10 mouse cellular contexts compared by ENCODE assay signal in the genomic region with DNA sequence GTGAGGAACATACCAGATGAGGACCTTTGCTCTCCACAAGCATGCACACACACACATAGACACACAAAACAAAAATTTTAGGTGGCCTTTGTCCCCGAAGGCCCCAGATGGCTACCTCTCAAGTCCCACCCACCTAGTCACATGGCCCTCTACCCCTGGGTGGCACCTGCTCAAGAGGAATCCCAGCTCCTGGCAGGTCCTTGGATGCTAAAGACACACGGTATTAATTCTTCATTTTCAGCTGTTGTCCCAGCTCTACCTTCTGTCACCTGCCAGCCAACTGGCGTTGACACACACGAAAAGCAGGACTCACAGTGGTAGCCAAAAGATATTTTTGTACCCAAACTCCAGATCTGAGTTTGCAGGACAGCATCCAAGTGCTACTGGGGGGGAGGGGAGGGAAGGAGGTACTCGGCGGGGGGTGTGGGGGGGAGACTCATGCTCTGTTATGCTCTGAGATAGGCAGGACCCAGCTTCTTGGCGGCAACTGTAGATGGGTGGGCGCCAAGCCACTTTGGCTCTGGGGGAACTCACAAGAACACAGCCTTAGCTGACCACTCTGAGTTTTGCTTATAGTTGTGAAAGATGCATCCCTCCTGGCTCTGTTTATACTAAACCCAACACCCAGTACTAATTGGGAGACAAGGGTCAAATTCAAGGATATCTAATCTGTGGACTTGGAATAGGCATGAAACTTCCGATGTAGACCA. TPM values are rescaled to one million over a fixed set of nuclear protein-coding genes. Genes with fewer than 3 reads are reported as not detected.
DNase-seq lines count a peak whose midpoint lies in the region; ATAC-seq and TF ChIP-seq lines count a peak whose summit lies in the region.
"Had no signal": no experiment of that assay in that cellular context is flagged by ENCODE, and none has a peak within 500 bp of the region (broad histone marks: within the 10 kb centered on the region; RNA-seq: fewer than 3 reads in every experiment).

No protein-coding gene starts in this region.

- no peak overlapping the region for H3K4me3 ChIP-seq in heart, embryonic 12.5 days
- H3K4me3 ChIP-seq in E14TG2a.4 (replicated peaks; ENCODE audit: low read length) (peak overlapping the region; percentile 37; the same call in 1 of the 2 replicates), ES-E14 (ENCODE audit: insufficient read depth in 1 of 2, low read depth in 1 of 2, low read length in 2 of 2, poor library complexity in 1 of 2, severe bottlenecking in 1 of 2) (no peak overlapping the region)
- H3K4me3 ChIP-seq: forebrain, embryonic 13.5 days; hindbrain, embryonic 13.5 days; midbrain, embryonic 10.5 days had no signal

- no peaks in the 10 kb centered on the region for H3K9me3 ChIP-seq in heart, embryonic 12.5 days (replicated peaks)
- H3K9me3 ChIP-seq in E14TG2a.4 (ENCODE audit: low read length): no peaks in the 10 kb centered on the region
- no peaks in the 10 kb centered on the region for H3K9me3 ChIP-seq in ES-E14 (ENCODE audit: control insufficient read depth, insufficient read depth, low read depth, low read length)
- H3K9me3 ChIP-seq: hindbrain, embryonic 13.5 days had no signal

- in situ Hi-C loops in ES-E14 (cut with MboI; ENCODE audit: low sequenced_read_pairs in 2 of 2, unreplicated experiment in 2 of 2): no loop called here

- H3K27ac ChIP-seq in heart, embryonic 12.5 days (ENCODE audit: poor library complexity, severe bottlenecking): peak overlapping the region; percentile 54
- H3K27ac ChIP-seq in ES-E14 (ENCODE audit: insufficient read depth, low read depth, low read length, poor library complexity, severe bottlenecking): peak overlapping the region; percentile 27; the same call in 1 of the 2 replicates
- H3K27ac ChIP-seq: forebrain, embryonic 13.5 days; hindbrain, embryonic 13.5 days; midbrain, embryonic 10.5 days had no signal

- H3K27me3 ChIP-seq in heart, embryonic 12.5 days (replicated peaks): no peaks in the 10 kb centered on the region
- H3K27me3 ChIP-seq in E14TG2a.4 (ENCODE audit: insufficient read depth, low read length): no peaks in the 10 kb centered on the region
- H3K27me3 ChIP-seq: forebrain, embryonic 13.5 days; hindbrain, embryonic 13.5 days had no signal

- TF ChIP-seq CTCF in E14TG2a.4 (conservative IDR thresholded peaks at IDR 0.05; ENCODE audit: low read length): no peak

- DNase-seq in heart, adult 18-20 months: no peak
- no peak for DNase-seq in ES-E14 (ENCODE audit: low read depth, low spot score)
- peak; percentile 63 for DNase-seq in gastrocnemius, postnatal 25 days
- DNase-seq in adrenal gland, adult 8-10 months: no peak

- no peaks in the 10 kb centered on the region for H3K36me3 ChIP-seq in heart, embryonic 12.5 days
- H3K36me3 ChIP-seq in E14TG2a.4 (ENCODE audit: insufficient read depth, low read length): no peaks in the 10 kb centered on the region
- no peaks in the 10 kb centered on the region for H3K36me3 ChIP-seq in ES-E14 (ENCODE audit: control insufficient read depth, insufficient read depth, low read length, poor library complexity, severe bottlenecking)
- H3K36me3 ChIP-seq: hindbrain, embryonic 13.5 days; midbrain, embryonic 10.5 days had no signal

- WGBS in heart, embryonic 12.5 days: 55% methylated on average over 9 of the region's 9 CpGs

- 0 out of 2 replicates have a peak overlapping the region, but pooled peaks have one; percentile 20 for H3K9ac ChIP-seq in heart, embryonic 12.5 days
- no peak overlapping the region; the same call in 1 of the 2 replicates for H3K9ac ChIP-seq in ES-E14 (ENCODE audit: insufficient read depth, low read depth, low read length, poor library complexity, severe bottlenecking)
- H3K9ac ChIP-seq: forebrain, embryonic 13.5 days; hindbrain, embryonic 13.5 days had no signal

- H3K4me1 ChIP-seq in heart, embryonic 12.5 days (replicated peaks): peaks cover 69% of the 10 kb centered on the region
- H3K4me1 ChIP-seq in E14TG2a.4 (replicated peaks; ENCODE audit: low read depth, low read length) (peaks cover 80% of the 10 kb centered on the region), ES-E14 (ENCODE audit: control insufficient read depth in 2 of 2, insufficient read depth in 2 of 2, low read length in 2 of 2, poor library complexity in 1 of 2) (peaks cover 9 to 34% of the 10 kb centered on the region in 2 experiments)

- no peak for ATAC-seq in heart, embryonic 12.5 days (ENCODE audit: insufficient number of reproducible peaks, low FRiP score)
- no peak for ATAC-seq in monocyte, adult 5-6 weeks (replicated peaks; ENCODE audit: insufficient number of reproducible peaks, low FRiP score, low TSS enrichment, poor library complexity, severe bottlenecking)
- ATAC-seq: forebrain, embryonic 13.5 days had no signal

- no peak overlapping the region for H3K4me2 ChIP-seq in heart, embryonic 12.5 days
- H3K4me2 ChIP-seq: forebrain, embryonic 13.5 days; hindbrain, embryonic 13.5 days had no signal

TF ChIP-seq in ES-E14, 5 proteins besides CTCF, POLR2A, EP300 and RAD21:
- no peak for TF ChIP-seq MAFK (IDR thresholded peaks at IDR 0.05; ENCODE audit: insufficient read depth, low read depth, low read length)
- TF ChIP-seq CHD2 (IDR thresholded peaks at IDR 0.05; ENCODE audit: low read depth, low read length): no peak
- TF ChIP-seq ZNF384 (IDR thresholded peaks at IDR 0.05; ENCODE audit: low read depth, low read length): no peak
- no peak for TF ChIP-seq HCFC1 (IDR thresholded peaks at IDR 0.05; ENCODE audit: borderline replicate concordance, insufficient read depth, low read length)
- TF ChIP-seq ZC3H11A (IDR thresholded peaks at IDR 0.05; ENCODE audit: borderline replicate concordance, low read depth, low read length): no peak

RNA-seq across cellular contexts. Expression of gene Pim1, which starts 35.0 kb away (rescaled TPM):
- polyA plus RNA-seq in heart, embryonic 12.5 days (2016; fragmentation: Nextera tagmentation; extraction: Ambion mirVana): 25.1 and 27.0 TPM in 2 replicates
- total RNA-seq in heart, adult 18-20 months (2021): 10 to 100 TPM; 12.7 to 21.2 TPM
- 75.3 and 82.0 TPM in 2 replicates for total RNA-seq in ES-E14 (2012; rRNA removed)
- 10 to 100 TPM; 11.1 to 17.5 TPM for total RNA-seq in gastrocnemius, postnatal 25 days (2021)
- total RNA-seq in adrenal gland, adult 8-10 months (2022): 100 to 1,000 TPM in 1 of 4 experiments, 10 to 100 TPM in 3; 55.1 to 168 (median 83.0) TPM
- 698 to 1,062 TPM (median 980 TPM) in 3 replicates for total RNA-seq in monocyte, adult 5-6 weeks (2017)
